Mouse (Mus musculus): Measurements from ENCODE around the gene Map2k5. TPM values are rescaled to one million over a fixed set of nuclear protein-coding genes. Genes with fewer than 3 reads are reported as not detected.
A peak's percentile ranks its signal among the peaks of the same experiment; 100 is the strongest.

Gene Map2k5
- polyA plus RNA-seq, 1 experiment from 2014 or later: 37.2 TPM

DNA sequence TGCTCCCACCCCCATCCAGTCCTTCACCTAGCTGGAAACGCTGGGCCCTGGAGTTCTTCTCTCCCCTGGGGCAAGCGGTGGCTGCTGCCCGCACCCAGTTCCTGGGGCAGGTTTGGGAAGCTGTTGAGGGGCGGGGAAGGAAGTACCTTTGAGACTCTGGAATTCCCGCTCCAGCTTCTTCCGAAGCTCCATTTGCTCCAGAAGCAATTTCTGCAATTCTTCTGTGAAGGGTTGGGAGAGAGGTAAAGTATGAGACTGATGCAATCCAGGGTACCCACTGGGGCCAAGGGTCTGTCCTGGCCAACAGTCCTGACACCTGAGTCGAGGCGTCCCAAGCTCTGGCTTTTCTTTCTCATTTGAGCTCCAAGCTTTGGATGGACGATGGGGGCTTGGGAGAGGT is 237.5 kb downstream of the Map2k5 start:
- Histone ChIP-seq H3K4me1 (peaks cover 65% of the 10 kb centered on the region), H3K4me3 (no peak overlapping the region), H3K27me3 (peaks cover 98% of the 10 kb centered on the region), H3K36me3 (no peaks in the 10 kb centered on the region), H3K9ac (no peak overlapping the region), H3K27ac (no peak overlapping the region), H3K9me3 (no peaks in the 10 kb centered on the region), H3K4me2 (replicated peaks) (no peak overlapping the region)
- 0% methylated on average over 9 of the region's 9 CpGs for WGBS
- ATAC-seq (ENCODE audit: low FRiP score, low read depth): no peak

DNA sequence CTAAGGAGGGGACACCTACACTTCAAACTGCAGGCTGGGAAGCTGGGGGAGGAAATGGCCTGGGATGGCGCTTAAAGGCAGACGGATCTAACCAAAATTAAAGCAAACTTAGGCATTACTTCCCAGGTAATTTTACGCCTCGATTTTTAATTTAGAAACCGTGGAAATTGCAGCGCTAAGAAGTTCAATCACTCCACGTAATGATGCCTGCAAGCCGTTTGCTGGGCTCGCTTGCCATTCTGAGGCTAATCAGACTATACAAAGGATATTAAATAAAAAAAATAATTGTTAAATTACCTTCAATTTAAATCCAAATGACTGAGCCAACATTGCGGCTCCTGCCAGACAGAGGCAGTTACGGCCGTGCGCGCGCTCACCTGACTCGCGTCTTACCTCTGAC is 238.0 kb downstream of the Map2k5 start:
- 2% methylated on average over 17 of the region's 17 CpGs for WGBS
- Histone ChIP-seq H3K4me1 (peaks cover 65% of the 10 kb centered on the region), H3K9me3 (no peaks in the 10 kb centered on the region)

DNA sequence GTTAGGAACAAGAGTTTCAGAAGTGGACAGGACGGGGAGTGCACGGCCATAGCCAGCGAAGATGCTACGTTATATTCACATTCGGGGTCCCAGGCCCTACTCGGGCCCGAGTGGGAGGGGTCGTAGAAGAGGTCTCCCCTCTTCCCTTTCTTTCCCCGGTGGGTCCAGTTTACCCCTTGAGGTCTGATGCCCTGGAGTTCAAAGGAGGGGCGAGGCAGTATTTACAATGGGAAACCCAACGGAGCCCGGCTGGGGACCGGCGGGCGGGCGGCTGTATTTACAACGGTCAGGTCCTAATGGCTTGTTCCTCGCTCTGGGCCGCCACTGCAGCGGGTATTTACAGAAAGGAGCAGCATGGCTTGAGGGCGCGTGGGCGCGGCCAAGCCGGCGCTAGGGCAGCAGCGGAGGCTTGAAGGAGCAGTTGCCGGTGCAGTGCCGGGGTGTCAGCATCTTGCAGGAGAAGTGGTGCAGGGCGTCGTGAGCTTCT is 239.2 kb downstream of the Map2k5 start:
- peak overlapping the region; percentile 35; the same call in 1 of the 2 replicates for H3K9ac ChIP-seq
- H3K36me3 ChIP-seq: no peaks in the 10 kb centered on the region
- peak overlapping the region; percentile 29 for H3K4me3 ChIP-seq
- ATAC-seq (ENCODE audit: low FRiP score, low read depth): no peak
- peaks cover 98% of the 10 kb centered on the region for H3K27me3 ChIP-seq
- under 1% methylated on average over 31 of the region's 31 CpGs for WGBS
- no peaks in the 10 kb centered on the region for H3K9me3 ChIP-seq
- H3K27ac ChIP-seq: no peak overlapping the region
- H3K4me2 ChIP-seq (replicated peaks): peak overlapping the region; percentile 58
- H3K4me1 ChIP-seq: peaks cover 64% of the 10 kb centered on the region

More for the DNA sequence above, 238.0 kb downstream of the Map2k5 start:
- no peak overlapping the region for H3K4me3 ChIP-seq
- no peak overlapping the region for H3K9ac ChIP-seq
- H3K36me3 ChIP-seq: no peaks in the 10 kb centered on the region
- peaks cover 98% of the 10 kb centered on the region for H3K27me3 ChIP-seq
- H3K4me2 ChIP-seq (replicated peaks): no peak overlapping the region
- H3K27ac ChIP-seq: no peak overlapping the region
- no peak for ATAC-seq (ENCODE audit: low FRiP score, low read depth)

DNA sequence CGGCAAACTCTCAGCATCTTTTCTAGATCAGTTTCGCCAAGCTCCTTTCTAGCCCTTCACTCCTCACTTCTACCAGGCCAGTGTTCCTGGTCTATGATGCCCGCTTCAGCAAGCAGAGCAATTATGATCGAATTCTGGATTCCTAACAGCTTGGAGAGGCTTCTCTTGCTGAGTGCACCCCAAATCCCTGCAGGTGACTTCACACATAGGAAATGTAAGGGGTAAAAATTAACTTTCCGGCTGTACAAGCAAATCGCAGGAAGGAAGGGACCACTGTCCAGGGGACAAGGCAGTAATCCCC is 240.1 kb downstream of the Map2k5 start:
- H3K4me1 ChIP-seq: peaks cover 58% of the 10 kb centered on the region

DNA sequence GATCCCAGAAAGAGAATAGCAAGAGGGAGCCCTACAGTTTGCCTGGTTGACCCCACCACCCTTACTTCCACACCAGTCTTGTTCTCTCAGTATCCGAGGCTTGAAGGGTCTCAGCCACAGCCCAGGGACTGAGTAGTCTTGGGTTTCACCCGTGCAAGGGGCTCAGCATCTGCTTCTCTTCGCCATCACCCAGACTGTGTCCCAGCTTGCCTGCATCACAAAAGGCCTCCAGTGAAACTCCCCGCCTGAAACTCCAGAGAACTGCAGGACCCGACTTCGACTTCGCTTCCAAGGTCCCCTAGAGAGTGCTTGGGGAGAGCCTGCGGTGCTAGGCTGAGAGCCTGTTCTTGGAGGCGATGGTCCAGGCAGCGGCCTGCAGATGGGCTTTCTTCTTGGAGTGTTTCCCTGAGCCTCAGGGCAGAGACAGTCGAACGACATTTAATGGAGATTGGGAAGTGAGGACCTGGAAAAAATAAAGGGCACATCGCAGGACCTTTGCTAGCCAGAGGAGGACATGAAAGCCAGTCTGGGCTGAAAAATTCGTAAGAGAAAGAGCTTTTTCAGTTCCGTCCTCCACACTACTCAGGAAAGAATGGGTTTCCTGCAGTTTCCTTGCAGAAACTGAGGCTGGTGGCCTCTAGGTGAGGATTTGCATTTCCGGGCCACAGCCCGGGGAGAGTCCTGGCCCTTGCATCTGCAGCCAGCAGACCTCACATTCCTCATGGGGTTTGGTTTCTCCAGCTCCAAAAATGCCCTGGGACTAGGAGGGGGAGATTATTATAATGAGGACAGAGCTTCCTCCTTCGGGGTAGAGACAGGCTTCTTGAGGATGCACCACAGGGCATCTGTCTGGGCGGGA is 240.7 kb downstream of the Map2k5 start:
- Histone ChIP-seq H3K27ac (no peak overlapping the region), H3K36me3 (no peaks in the 10 kb centered on the region), H3K4me3 (peak overlapping the region; percentile 7; the same call in 1 of the 2 replicates), H3K4me2 (replicated peaks) (peak overlapping the region; percentile 62), H3K9ac (no peak overlapping the region), H3K27me3 (peaks cover 86% of the 10 kb centered on the region), H3K4me1 (peaks cover 56% of the 10 kb centered on the region), H3K9me3 (no peaks in the 10 kb centered on the region)
- ATAC-seq (ENCODE audit: low FRiP score, low read depth): no peak
- 3% methylated on average over 19 of the region's 19 CpGs for WGBS

More for the DNA sequence above, 240.1 kb downstream of the Map2k5 start:
- peaks cover 92% of the 10 kb centered on the region for H3K27me3 ChIP-seq
- no peaks in the 10 kb centered on the region for H3K9me3 ChIP-seq
- H3K36me3 ChIP-seq: no peaks in the 10 kb centered on the region
- WGBS: 6% methylated on average over 6 of the region's 6 CpGs
- no peak overlapping the region for H3K9ac ChIP-seq
- H3K27ac ChIP-seq: no peak overlapping the region
- ATAC-seq (ENCODE audit: low FRiP score, low read depth): no peak
- no peak overlapping the region for H3K4me2 ChIP-seq (replicated peaks)
- no peak overlapping the region for H3K4me3 ChIP-seq

DNA sequence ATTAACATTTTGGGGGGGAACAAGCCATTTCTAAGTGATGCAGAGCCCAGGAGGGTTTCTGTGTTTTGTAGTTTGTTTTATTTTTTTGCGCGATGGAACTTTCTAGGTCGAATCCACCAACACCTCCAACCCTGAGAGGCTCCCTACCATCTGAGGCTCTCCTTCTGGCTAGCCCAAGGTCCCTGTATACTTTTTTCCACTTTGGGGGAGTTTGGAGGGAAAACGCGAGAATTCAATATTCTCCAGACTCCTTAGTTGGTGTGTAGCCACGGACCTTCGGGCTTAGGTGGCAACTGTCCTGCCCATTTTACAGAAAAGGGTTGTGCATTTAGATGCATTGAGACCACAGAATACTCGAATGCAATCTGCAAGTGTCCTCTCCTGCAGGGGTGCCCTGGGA is 241.5 kb downstream of the Map2k5 start:
- Histone ChIP-seq H3K36me3 (no peaks in the 10 kb centered on the region), H3K4me2 (replicated peaks) (peak overlapping the region; percentile 62; the same call in 1 of the 2 replicates), H3K27ac (no peak overlapping the region), H3K9me3 (no peaks in the 10 kb centered on the region), H3K4me1 (peaks cover 60% of the 10 kb centered on the region), H3K9ac (no peak overlapping the region), H3K4me3 (peak overlapping the region; percentile 7; the same call in 1 of the 2 replicates), H3K27me3 (peaks cover 79% of the 10 kb centered on the region)
- ATAC-seq (ENCODE audit: low FRiP score, low read depth): no peak
- WGBS: 7% methylated on average over 8 of the region's 8 CpGs

DNA sequence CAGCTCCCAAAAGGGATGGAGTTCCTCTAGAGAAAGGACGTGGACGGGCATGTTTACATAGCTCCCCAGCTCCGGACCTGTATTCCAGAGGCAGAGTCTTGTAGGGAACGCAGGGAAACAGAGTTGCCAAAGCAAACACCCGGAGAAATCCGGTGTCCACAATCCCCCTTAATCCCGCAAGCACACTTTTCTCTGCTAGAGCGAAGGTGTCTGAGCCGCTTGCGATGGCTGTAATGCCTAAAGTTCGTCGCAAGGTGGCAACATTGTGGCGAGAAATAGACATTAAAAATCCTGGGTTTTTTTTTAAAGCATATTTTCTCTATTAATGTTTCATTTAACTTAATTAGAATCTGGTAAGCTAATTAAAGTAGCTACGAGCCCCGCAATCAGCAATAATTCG is 241.9 kb downstream of the Map2k5 start:
- Histone ChIP-seq H3K27ac (no peak overlapping the region), H3K9ac (0 out of 2 replicates have a peak overlapping the region, but pooled peaks have one; percentile 48), H3K9me3 (no peaks in the 10 kb centered on the region), H3K4me2 (replicated peaks) (peak overlapping the region; percentile 62), H3K4me3 (peak overlapping the region; percentile 37), H3K27me3 (peaks cover 74% of the 10 kb centered on the region), H3K4me1 (peaks cover 61% of the 10 kb centered on the region), H3K36me3 (no peaks in the 10 kb centered on the region)
- no peak for ATAC-seq (ENCODE audit: low FRiP score, low read depth)
- WGBS: under 1% methylated on average over 16 of the region's 16 CpGs

DNA sequence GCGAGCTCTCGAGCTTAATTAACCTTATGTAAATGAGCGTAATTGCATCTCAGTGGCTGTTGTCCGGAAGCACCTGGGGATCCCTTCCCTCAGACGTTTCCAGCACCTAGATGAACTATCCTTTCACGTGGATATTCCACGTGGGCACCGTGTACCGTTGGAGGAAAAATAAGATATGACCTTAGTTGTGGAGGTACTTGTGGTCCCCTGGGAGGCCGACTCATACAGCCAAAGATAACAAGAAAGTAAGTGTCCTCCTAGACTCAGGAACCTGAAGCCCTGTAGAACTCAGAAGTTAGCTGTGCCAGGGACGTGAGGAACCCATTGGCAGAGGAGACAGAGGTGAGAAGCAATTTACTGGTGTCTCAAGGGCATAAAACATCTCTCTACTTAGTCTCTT is 242.3 kb downstream of the Map2k5 start:
- 2% methylated on average over 11 of the region's 11 CpGs for WGBS
- peaks cover 61% of the 10 kb centered on the region for H3K4me1 ChIP-seq
- H3K27ac ChIP-seq: no peak overlapping the region
- no peaks in the 10 kb centered on the region for H3K9me3 ChIP-seq
- H3K4me2 ChIP-seq (replicated peaks): peak overlapping the region; percentile 62
- 0 out of 2 replicates have a peak overlapping the region, but pooled peaks have one; percentile 48 for H3K9ac ChIP-seq
- peaks cover 70% of the 10 kb centered on the region for H3K27me3 ChIP-seq
- ATAC-seq (ENCODE audit: low FRiP score, low read depth): no peak
- H3K36me3 ChIP-seq: no peaks in the 10 kb centered on the region
- peak overlapping the region; percentile 37 for H3K4me3 ChIP-seq

DNA sequence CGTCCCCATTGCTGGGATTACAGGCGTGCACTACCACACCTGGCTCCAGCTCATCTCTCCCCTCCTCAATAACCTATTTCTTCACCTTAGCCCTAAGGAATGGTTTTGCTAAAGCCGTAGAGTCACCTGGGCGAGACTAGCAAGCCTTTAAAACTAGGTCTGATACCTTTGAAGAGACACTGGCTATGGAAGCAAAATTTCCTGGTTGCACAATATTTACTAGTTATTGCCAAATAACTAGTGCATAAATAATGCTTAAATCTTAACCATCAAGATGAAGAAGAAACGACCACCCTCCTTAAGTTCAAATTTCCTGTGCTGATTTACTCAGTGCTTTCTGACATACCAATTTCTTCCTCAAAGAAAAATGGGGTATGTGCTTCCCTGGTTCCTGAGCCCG is 244.0 kb downstream of the Map2k5 start:
- no peak overlapping the region for H3K27ac ChIP-seq
- H3K9ac ChIP-seq: peak overlapping the region; percentile 53; the same call in 1 of the 2 replicates
- H3K4me3 ChIP-seq: peak overlapping the region; percentile 40
- no peaks in the 10 kb centered on the region for H3K36me3 ChIP-seq
- WGBS: 13% methylated on average over 6 of the region's 6 CpGs
- H3K27me3 ChIP-seq: peaks cover 53% of the 10 kb centered on the region
- peaks cover 54% of the 10 kb centered on the region for H3K4me1 ChIP-seq
- H3K4me2 ChIP-seq (replicated peaks): peak overlapping the region; percentile 74
- H3K9me3 ChIP-seq: no peaks in the 10 kb centered on the region
- ATAC-seq (ENCODE audit: low FRiP score, low read depth): no peak

DNA sequence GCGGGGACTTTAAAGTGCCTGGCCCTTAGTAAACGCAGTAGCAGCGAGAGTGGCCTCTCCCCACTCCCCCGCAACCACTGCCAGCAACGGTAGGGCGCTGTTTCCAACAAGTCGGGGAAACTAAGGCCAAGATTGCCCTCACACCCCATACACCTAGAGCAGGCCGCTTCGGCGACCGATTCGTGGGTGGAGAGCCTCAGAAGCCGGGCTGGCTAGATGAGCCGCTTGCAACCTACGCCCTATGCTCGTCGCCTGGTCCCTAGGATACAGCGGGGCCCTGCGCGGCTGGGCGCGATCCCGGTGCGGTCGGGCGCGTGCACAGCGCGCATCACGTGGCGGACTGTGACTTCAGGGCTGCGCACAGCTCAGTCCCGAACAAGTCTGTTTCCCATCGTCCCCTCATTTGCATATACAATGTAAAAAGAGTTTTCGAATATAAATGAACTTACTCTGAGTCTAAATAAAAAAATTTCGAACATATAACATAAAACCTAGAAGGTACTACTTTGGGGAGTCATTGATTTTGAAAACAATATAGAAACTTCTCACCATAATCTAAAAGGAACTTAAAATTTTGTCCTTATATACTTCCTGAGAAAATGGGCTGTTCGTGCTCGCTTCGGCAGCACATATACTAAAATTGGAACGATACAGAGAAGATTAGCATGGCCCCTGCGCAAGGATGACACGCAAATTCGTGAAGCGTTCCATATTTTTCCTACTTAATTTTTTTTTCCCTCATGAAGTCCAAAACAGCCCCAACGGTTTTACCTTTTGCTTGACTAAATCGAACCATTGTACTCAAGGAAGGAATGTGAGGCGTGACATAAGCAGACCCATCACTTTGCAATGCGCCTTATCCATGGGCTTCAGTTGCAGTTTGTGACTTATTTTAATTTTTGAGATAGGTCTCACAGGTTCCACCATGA is 244.8 kb downstream of the Map2k5 start:
- WGBS: 1% methylated on average over 48 of the region's 48 CpGs

DNA sequence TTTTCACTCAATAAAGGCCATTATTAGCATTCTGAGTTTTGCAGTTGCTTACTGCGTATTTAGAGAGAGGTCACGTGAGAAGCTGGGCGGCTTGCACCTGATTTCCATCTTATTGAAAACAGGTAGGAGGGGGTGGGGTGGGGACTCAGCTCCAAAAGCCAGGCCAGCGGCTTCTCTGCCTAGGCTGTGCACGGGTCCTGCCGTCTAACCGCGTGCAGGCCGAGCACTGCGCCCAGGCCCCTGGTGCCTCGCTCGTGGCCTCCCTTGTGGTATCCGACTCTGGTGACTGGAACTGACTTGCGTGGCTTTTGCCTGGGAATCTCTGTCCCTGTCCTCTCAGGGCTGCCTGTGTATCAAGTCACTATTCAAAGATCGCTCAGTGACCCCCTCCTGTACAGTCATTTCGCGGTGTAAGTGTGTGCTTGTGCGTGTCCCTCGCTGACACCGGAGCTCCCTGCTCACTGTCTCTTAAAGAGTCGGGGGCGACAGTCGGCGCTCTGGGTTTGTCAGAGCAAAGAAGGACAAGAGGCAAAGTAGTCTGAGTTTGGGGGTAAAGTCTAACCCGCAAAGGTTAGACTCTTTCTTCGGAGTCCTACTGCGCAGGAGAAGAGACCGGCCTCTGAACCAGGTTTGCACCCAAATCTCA is 245.6 kb downstream of the Map2k5 start:
- Histone ChIP-seq H3K9me3 (no peaks in the 10 kb centered on the region), H3K4me2 (replicated peaks) (peak overlapping the region; percentile 84), H3K9ac (peak overlapping the region; percentile 78), H3K4me1 (peaks cover 45% of the 10 kb centered on the region), H3K36me3 (no peaks in the 10 kb centered on the region), H3K27me3 (peaks cover 37% of the 10 kb centered on the region), H3K4me3 (peak overlapping the region; percentile 67), H3K27ac (peak overlapping the region; percentile 84; the same call in 1 of the 2 replicates)
- peak; percentile 15; the same call in 1 of the 2 replicates for ATAC-seq (ENCODE audit: low FRiP score, low read depth)
- WGBS: under 1% methylated on average over 28 of the region's 28 CpGs

More for the DNA sequence above, 244.8 kb downstream of the Map2k5 start:
- H3K4me2 ChIP-seq (replicated peaks): peak overlapping the region; percentile 84
- peak overlapping the region; percentile 78 for H3K9ac ChIP-seq
- H3K27ac ChIP-seq: peak overlapping the region; percentile 84; the same call in 1 of the 2 replicates
- peak overlapping the region; percentile 67 for H3K4me3 ChIP-seq
- H3K27me3 ChIP-seq: peaks cover 46% of the 10 kb centered on the region
- H3K9me3 ChIP-seq: no peaks in the 10 kb centered on the region
- H3K36me3 ChIP-seq: no peaks in the 10 kb centered on the region
- peaks cover 50% of the 10 kb centered on the region for H3K4me1 ChIP-seq
- ATAC-seq (ENCODE audit: low FRiP score, low read depth): peak; percentile 97
